Mouse (Mus musculus): ENCODE data around the gene Upk3b. TPM values are rescaled to one million over a fixed set of nuclear protein-coding genes. Genes with fewer than 3 reads are reported as not detected.
"Not testable (repeated sequence)": the region's sequence is repeated elsewhere in the genome, so short reads cannot be mapped to it uniquely, and the experiment has no call there.

The Upk3b gene
- polyA plus RNA-seq, 1 experiment, result not detected

DNA sequence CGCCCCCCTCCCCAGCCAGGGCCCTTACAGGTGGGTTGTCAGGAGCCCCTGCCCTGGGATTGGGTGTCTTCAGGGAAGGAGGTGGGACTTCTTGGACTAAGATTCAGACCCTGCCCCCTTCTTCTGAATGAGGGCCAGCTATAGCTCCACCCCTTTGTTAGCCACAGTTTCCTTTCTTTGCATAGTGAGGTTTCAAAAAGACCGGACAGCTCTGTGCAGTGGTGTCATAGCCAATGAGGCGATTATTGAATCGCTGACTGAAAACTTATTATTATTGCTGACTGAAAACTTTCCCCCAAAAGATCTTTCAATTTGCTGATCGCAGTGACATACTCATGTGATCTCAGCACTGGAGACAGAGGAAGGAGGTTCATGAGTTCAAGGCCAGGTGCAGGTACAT is 1.9 kb downstream of the Upk3b start:
- no peak overlapping the region for H3K4me3 ChIP-seq (replicated peaks; ENCODE audit: control insufficient read depth, low read depth, low read length)
- TF ChIP-seq POLR2A (IDR thresholded peaks at IDR 0.05; ENCODE audit: borderline replicate concordance, control insufficient read depth, low read depth, low read length), result no peak
- no peak for TF ChIP-seq CTCF (IDR thresholded peaks at IDR 0.05; ENCODE audit: control insufficient read depth, insufficient read depth, low read length)
- 9% methylated on average over 5 of the region's 5 CpGs for WGBS
- no peak overlapping the region for H3K27ac ChIP-seq (ENCODE audit: control insufficient read depth, insufficient read depth, low read depth, low read length, poor library complexity)
- H3K4me1 ChIP-seq (ENCODE audit: control insufficient read depth, insufficient read depth, low read length), result peaks cover 2% of the 10 kb centered on the region; the same call in 1 of the 2 replicates

DNA sequence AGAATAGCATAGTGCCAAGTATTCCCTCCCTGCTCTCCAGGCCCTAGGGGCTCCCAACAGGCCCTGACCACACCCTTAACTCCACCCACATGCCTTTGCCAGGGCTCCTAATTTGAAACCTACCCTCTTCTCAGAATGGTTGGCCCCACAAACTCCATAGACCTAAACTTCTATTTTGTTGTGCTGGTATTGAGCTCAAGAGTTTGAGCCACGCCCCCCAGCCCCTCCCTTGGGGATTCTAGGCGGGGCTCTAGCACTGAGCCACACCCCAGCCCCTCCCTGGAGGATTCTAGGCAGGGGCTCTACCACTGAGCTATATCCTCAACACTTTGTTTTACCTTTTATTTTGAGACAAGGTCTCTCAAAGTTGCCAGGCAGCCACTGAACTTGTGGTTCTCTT is 3.0 kb downstream of the Upk3b start:
- Histone ChIP-seq H3K4me3 (replicated peaks; ENCODE audit: control insufficient read depth, low read depth, low read length) (no peak overlapping the region), H3K4me1 (ENCODE audit: control insufficient read depth, insufficient read depth, low read length) (no peaks in the 10 kb centered on the region), H3K27ac (ENCODE audit: control insufficient read depth, insufficient read depth, low read depth, low read length, poor library complexity) (no peak overlapping the region)
- TF ChIP-seq POLR2A (IDR thresholded peaks at IDR 0.05; ENCODE audit: borderline replicate concordance, control insufficient read depth, low read depth, low read length), result no peak
- TF ChIP-seq CTCF (IDR thresholded peaks at IDR 0.05; ENCODE audit: control insufficient read depth, insufficient read depth, low read length), result no peak
- 50% methylated on average over 2 of the region's 2 CpGs for WGBS

GRCm38 (mm10) chr5:136041666-136042065 is 3.4 kb downstream of the Upk3b start:
- Histone ChIP-seq H3K4me1 (ENCODE audit: control insufficient read depth, insufficient read depth, low read length) (no peaks in the 10 kb centered on the region), H3K4me3 (replicated peaks; ENCODE audit: control insufficient read depth, low read depth, low read length) (no peak overlapping the region), H3K27ac (ENCODE audit: control insufficient read depth, insufficient read depth, low read depth, low read length, poor library complexity) (no peak overlapping the region)
- TF ChIP-seq POLR2A (IDR thresholded peaks at IDR 0.05; ENCODE audit: borderline replicate concordance, control insufficient read depth, low read depth, low read length) (no peak), CTCF (IDR thresholded peaks at IDR 0.05; ENCODE audit: control insufficient read depth, insufficient read depth, low read length) (no peak)
- WGBS, result 85% methylated on average over 8 of the region's 8 CpGs

DNA sequence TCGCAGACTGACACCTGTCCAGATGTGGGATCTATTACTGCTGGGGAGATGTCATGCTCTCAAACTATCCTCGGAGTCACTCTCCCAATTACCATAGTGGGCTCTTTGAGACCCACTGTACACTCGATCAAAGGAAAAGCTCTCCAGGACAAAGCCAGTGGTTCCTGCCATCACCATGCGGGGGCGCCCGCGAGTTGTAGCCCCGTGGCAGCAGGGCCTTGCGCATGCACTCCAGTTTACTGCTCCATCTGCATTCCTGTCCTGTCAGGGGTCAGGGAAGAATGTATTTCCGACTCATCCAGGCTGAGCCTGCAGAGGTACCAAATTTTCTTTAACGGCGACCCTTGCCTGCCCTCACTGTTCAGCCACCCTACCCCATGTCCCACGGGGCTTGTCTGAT is 6.6 kb downstream of the Upk3b start:
- WGBS, result 68% methylated on average over 13 of the region's 13 CpGs
- H3K27ac ChIP-seq (ENCODE audit: control insufficient read depth, insufficient read depth, low read depth, low read length, poor library complexity), result no peak overlapping the region
- no peaks in the 10 kb centered on the region for H3K4me1 ChIP-seq (ENCODE audit: control insufficient read depth, insufficient read depth, low read length)
- no peak overlapping the region for H3K4me3 ChIP-seq (replicated peaks; ENCODE audit: control insufficient read depth, low read depth, low read length)
- TF ChIP-seq CTCF (IDR thresholded peaks at IDR 0.05; ENCODE audit: control insufficient read depth, insufficient read depth, low read length) (peak; percentile 30; the same call in 1 of the 2 replicates), POLR2A (IDR thresholded peaks at IDR 0.05; ENCODE audit: borderline replicate concordance, control insufficient read depth, low read depth, low read length) (no peak)

DNA sequence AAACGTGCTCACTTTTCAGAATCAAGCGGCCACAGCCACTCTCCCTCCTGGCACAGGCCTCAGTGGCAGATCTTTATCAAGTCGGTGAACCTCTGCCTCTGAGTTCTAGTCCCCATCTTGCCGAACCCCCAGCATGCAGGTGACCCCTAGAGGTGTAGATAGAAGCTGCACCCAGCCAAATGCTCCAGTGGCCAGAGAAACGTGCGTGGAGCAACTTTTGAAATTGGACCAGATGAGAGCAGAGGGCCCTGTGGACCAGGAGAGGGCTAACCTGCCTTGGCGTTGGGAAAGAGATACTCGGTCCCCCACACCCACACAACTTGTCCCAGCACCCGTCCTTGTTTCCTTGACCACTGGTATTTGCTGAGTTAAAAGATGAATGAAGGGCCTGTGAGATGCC is 7.1 kb downstream of the Upk3b start:
- Histone ChIP-seq H3K4me1 (ENCODE audit: control insufficient read depth, insufficient read depth, low read length) (no peaks in the 10 kb centered on the region), H3K27ac (ENCODE audit: control insufficient read depth, insufficient read depth, low read depth, low read length, poor library complexity) (no peak overlapping the region), H3K4me3 (replicated peaks; ENCODE audit: control insufficient read depth, low read depth, low read length) (no peak overlapping the region)
- WGBS, result 32% methylated on average over 9 of the region's 9 CpGs
- TF ChIP-seq CTCF (IDR thresholded peaks at IDR 0.05; ENCODE audit: control insufficient read depth, insufficient read depth, low read length), result peak; percentile 34; the same call in 1 of the 2 replicates
- no peak for TF ChIP-seq POLR2A (IDR thresholded peaks at IDR 0.05; ENCODE audit: borderline replicate concordance, control insufficient read depth, low read depth, low read length)

DNA sequence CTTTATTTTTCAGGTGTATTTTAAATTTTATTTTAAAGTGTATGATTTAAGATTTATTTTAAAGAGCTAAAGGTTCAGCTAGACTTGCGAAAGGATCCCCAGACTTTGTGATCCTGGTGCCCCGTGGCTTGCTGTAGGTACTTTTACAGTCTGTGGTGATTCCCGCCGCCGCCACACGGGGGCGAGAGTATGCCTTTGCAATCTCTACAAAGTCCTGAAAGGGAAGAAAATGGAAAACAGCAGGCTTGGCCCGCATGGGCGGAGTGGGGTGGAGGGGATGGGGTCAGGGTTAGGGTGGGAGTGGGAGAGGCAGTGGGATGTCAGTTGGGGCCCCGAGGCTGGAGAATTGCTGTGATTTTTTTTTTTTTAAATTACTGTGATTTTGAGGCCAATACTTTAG is 7.7 kb downstream of the Upk3b start:
- H3K27ac ChIP-seq (ENCODE audit: control insufficient read depth, insufficient read depth, low read depth, low read length, poor library complexity), result no peak overlapping the region
- no peaks in the 10 kb centered on the region for H3K4me1 ChIP-seq (ENCODE audit: control insufficient read depth, insufficient read depth, low read length)
- 3% methylated on average over 10 of the region's 10 CpGs for WGBS
- TF ChIP-seq CTCF (IDR thresholded peaks at IDR 0.05; ENCODE audit: control insufficient read depth, insufficient read depth, low read length) (peak; percentile 83), POLR2A (IDR thresholded peaks at IDR 0.05; ENCODE audit: borderline replicate concordance, control insufficient read depth, low read depth, low read length) (no peak)
- H3K4me3 ChIP-seq (replicated peaks; ENCODE audit: control insufficient read depth, low read depth, low read length), result no peak overlapping the region

DNA sequence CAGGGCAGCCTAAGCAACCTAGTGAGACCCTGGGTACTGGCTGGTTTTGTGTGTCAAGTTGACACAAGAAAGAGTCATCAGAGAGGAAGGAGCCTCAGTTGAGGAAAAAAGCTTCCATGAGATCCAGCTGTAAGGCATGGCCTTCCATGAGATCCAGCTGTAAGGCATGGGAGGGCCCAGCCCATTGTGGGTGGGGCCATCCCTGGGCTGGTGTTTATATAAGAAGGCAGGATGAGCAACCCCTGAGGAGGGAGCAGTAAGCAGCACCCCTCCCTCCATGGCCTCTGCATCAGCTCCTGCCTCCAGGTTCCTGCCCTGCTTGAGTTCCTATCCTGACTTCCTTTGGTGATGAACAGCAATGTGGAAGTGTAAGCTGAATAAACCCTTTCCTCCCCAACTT is 10.2 kb downstream of the Upk3b start:
- H3K27ac ChIP-seq (ENCODE audit: control insufficient read depth, insufficient read depth, low read depth, low read length, poor library complexity); H3K4me1 ChIP-seq (ENCODE audit: control insufficient read depth, insufficient read depth, low read length); H3K4me3 ChIP-seq (replicated peaks; ENCODE audit: control insufficient read depth, low read depth, low read length): not testable (repeated sequence)

- TF ChIP-seq CTCF (IDR thresholded peaks at IDR 0.05; ENCODE audit: control insufficient read depth, insufficient read depth, low read length) (no peak), POLR2A (IDR thresholded peaks at IDR 0.05; ENCODE audit: borderline replicate concordance, control insufficient read depth, low read depth, low read length) (no peak)
- Histone ChIP-seq H3K4me3 (replicated peaks; ENCODE audit: control insufficient read depth, low read depth, low read length) (no peak overlapping the region), H3K27ac (ENCODE audit: control insufficient read depth, insufficient read depth, low read depth, low read length, poor library complexity) (no peak overlapping the region), H3K4me1 (ENCODE audit: control insufficient read depth, insufficient read depth, low read length) (no peaks in the 10 kb centered on the region)
- whole genome bisulfite sequencing, result 75% methylated on average over 6 of the region's 6 CpGs
Measured at GRCm38 (mm10) chr5:136049926-136050325, 11.6 kb downstream of the Upk3b start.

DNA sequence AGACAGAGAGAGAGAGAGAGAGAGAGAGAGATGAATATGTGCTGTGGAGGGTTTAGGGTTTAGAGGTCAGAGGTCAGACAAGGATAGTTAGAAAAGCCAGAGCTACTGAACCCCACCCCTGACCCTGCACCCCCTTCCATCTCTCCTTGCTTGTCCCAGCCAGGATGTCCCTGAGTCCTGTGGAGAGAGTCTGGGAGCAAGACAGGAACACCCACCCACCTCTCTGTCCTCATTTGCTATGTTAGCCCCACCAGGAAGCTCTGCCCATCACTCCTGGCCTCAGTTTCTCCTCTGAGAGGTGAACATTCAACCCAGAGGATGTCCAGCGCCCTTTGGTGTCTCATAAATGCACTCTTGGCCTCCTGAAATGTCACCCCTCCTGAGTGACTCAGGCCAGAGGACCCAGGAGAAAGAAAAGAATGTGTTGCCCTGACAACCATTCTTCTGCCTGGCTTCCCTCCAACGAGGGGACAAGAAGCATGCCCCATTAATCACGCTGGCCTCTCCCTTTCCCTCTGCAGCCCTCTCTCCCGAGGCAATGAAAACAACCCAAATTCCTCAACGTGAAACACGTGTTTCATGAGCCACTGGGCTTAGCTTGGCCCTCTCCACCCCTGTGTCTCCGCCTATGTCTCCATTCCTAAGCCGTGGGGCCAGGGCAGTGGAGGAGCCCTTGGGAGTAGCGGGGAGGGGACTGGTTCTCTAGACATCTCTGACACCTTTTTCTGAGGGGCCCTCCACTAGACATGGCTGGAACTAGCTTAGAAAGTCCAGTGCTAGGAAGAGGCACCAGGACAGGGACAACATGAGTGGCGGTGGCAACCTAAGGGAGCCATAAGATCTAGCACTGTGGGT is 13.2 kb downstream of the Upk3b start:
- no peak overlapping the region for H3K4me3 ChIP-seq (replicated peaks; ENCODE audit: control insufficient read depth, low read depth, low read length)
- TF ChIP-seq POLR2A (IDR thresholded peaks at IDR 0.05; ENCODE audit: borderline replicate concordance, control insufficient read depth, low read depth, low read length) (no peak), CTCF (IDR thresholded peaks at IDR 0.05; ENCODE audit: control insufficient read depth, insufficient read depth, low read length) (no peak)

More for the DNA sequence above, 13.2 kb downstream of the Upk3b start:
- no peak overlapping the region for H3K27ac ChIP-seq (ENCODE audit: control insufficient read depth, insufficient read depth, low read depth, low read length, poor library complexity)
- no peaks in the 10 kb centered on the region for H3K4me1 ChIP-seq (ENCODE audit: control insufficient read depth, insufficient read depth, low read length)
- WGBS, result 42% methylated on average over 10 of the region's 10 CpGs

Data from bone marrow, adult 2 months (tissue).